ENCODE assay signal across 15 mouse cellular contexts in genomic region chr4:52293676-52294075, GRCm38 (mm10).
"Had no signal": no experiment of that assay in that cellular context is flagged by ENCODE, and none has a peak within 500 bp of the region (broad histone marks: within the 10 kb centered on the region; RNA-seq: fewer than 3 reads in every experiment).

No protein-coding gene starts in this region.

- H3K27me3 ChIP-seq: neural tube, embryonic 15.5 days; stomach, embryonic 15.5 days had no signal

- H3K4me2 ChIP-seq: neural tube, embryonic 15.5 days; stomach, embryonic 15.5 days had no signal

- H3K27ac ChIP-seq: neural tube, embryonic 15.5 days; stomach, embryonic 15.5 days; stomach, postnatal 0 days had no signal

- H3K9ac ChIP-seq: neural tube, embryonic 15.5 days; stomach, embryonic 15.5 days had no signal

- H3K36me3 ChIP-seq: neural tube, embryonic 15.5 days; stomach, embryonic 15.5 days had no signal

- DNase-seq: retina, postnatal 1 day; right cerebral cortex, adult 18-20 months; right cerebral cortex, postnatal 14 days; right cerebral cortex, postnatal 25 days; right cerebral cortex, postnatal 4 days; spleen, adult 18-20 months; thymus, adult 18-20 months; thymus, adult 2 months; thymus, postnatal 14 days; thymus, postnatal 25 days; thymus, postnatal 36 days; thymus, postnatal 4 days had no signal

- H3K4me1 ChIP-seq: neural tube, embryonic 15.5 days; stomach, embryonic 15.5 days had no signal

- H3K4me3 ChIP-seq: neural tube, embryonic 15.5 days; stomach, embryonic 15.5 days had no signal

- H3K9me3 ChIP-seq: neural tube, embryonic 15.5 days; stomach, embryonic 15.5 days had no signal
